Mouse (Mus musculus) macrophage (primary cell): ENCODE measurements around the gene Ppm1h. TPM values are rescaled to one million over a fixed set of nuclear protein-coding genes. Genes with fewer than 3 reads are reported as not detected.

Source experiments
- H3K27ac ChIP-seq: fragments of 350-480 bp; formaldehyde crosslinking; 2 replicates; pipeline ENCODE4 v1.9.0; 2021
- H3K36me3 ChIP-seq: fragments of 350-480 bp; formaldehyde crosslinking; 2 replicates; pipeline ENCODE4 v1.9.0; 2021; ENCODE audit errors: inconsistent target
- H3K4me3 ChIP-seq: fragments of 350-480 bp; formaldehyde crosslinking; 2 replicates; pipeline ENCODE4 v1.9.0; 2021; ENCODE audit errors: inconsistent target
- H3K79me2 ChIP-seq: fragments of 350-480 bp; formaldehyde crosslinking; 2 replicates; pipeline ENCODE4 v1.9.0; 2021; ENCODE audit errors: inconsistent target
- WGBS: methylation state at CpG from one replicate; pipeline ENCODE4 v1.1.7; 2026; ENCODE audit warnings: inconsistent platforms; ENCODE audit not compliant: missing documents; 5-methylcytosine and 5-hydroxymethylcytosine counted together
- polyA plus RNA-seq: library from polyadenylated mRNA; stranded (reverse); fragments of 250-400 nt; gene quantifications from 3 replicates; pipeline ENCODE4 v1.2.4, GENCODE M21; 2018; ENCODE audit warnings: inconsistent platforms

The Ppm1h gene
- polyA plus RNA-seq, 1 experiment from 2014 or later: 53.1 TPM

DNA sequence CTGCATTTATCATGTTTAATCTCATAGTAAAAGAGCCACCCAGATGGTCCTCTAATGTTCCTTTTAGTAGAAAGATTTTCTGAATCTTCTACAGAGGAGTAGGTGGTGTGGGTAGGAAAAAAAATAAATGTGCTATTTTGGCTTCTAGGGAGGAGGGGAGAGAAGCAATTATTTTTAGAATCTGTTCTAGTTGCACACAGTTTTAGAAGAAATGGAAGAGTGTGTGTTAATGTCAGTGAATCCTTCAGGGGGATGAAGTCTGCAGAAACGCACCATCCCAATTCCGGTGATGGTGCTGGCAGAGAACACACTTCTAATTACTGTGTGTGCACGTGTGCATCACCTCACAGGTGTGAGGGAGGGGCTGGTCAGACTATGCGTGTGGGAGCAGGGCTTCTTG lies 129.6 kb downstream of the Ppm1h start:
- H3K27ac ChIP-seq: no peak overlapping the region
- WGBS: 90% methylated on average over 4 of the region's 4 CpGs
- H3K36me3 ChIP-seq: peaks cover 13% of the 10 kb centered on the region; the same call in 1 of the 2 replicates
- H3K4me3 ChIP-seq: no peak overlapping the region
- peaks cover 92% of the 10 kb centered on the region for H3K79me2 ChIP-seq

- no peak overlapping the region for H3K27ac ChIP-seq
- H3K36me3 ChIP-seq: peaks cover 14% of the 10 kb centered on the region; the same call in 1 of the 2 replicates
- peaks cover 99% of the 10 kb centered on the region for H3K79me2 ChIP-seq
- 98% methylated on average over 8 of the region's 8 CpGs for WGBS
- no peak overlapping the region for H3K4me3 ChIP-seq
Measured at GRCm38 (mm10) chr10:122809851-122810250, 131.3 kb downstream of the Ppm1h start.

- peak overlapping the region; percentile 31 for H3K27ac ChIP-seq
- WGBS: 2% methylated on average over 14 of the region's 14 CpGs
- H3K4me3 ChIP-seq: no peak overlapping the region
- peaks cover 16% of the 10 kb centered on the region; the same call in 1 of the 2 replicates for H3K36me3 ChIP-seq
- peaks cover 96% of the 10 kb centered on the region for H3K79me2 ChIP-seq
Measured at GRCm38 (mm10) chr10:122815094-122815493, 136.5 kb downstream of the Ppm1h start.

- Histone ChIP-seq H3K79me2 (peaks cover 96% of the 10 kb centered on the region), H3K27ac (no peak overlapping the region), H3K4me3 (no peak overlapping the region), H3K36me3 (peaks cover 13% of the 10 kb centered on the region; the same call in 1 of the 2 replicates)
- WGBS: 66% methylated on average over 8 of the region's 8 CpGs
Measured at GRCm38 (mm10) chr10:122817741-122818140, 139.2 kb downstream of the Ppm1h start.

- Histone ChIP-seq H3K4me3 (no peak overlapping the region), H3K36me3 (peaks cover 7% of the 10 kb centered on the region; the same call in 1 of the 2 replicates)
- whole genome bisulfite sequencing: over 99% methylated on average over 6 of the region's 6 CpGs
Measured at GRCm38 (mm10) chr10:122819808-122820207, 141.2 kb downstream of the Ppm1h start.

DNA sequence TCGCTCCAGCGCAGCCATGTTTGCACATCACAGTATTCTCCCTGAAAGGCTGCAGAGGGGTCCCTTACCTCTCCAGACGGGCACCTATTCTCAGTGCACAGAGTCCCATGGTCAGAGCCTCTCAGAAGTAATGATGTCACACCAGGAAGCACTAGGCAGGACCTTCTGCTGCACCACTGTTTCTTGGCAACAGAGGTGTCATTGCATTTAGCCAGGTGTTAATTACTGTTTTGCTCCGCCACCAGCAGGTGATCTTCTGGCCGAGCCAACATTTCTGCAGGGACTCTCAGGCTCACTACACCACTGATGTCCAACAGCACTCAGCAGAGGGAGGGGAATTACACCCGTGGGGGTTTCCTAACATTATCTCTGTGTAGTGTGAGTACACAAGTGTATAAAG lies 143.0 kb downstream of the Ppm1h start:
- WGBS: 96% methylated on average over 6 of the region's 6 CpGs
- H3K27ac ChIP-seq: no peak overlapping the region

More at GRCm38 (mm10) chr10:122819808-122820207, 141.2 kb downstream of the Ppm1h start:
- Histone ChIP-seq H3K79me2 (peaks cover 96% of the 10 kb centered on the region), H3K27ac (no peak overlapping the region)

GRCm38 (mm10) chr10:122823642-122824041 lies 145.1 kb downstream of the Ppm1h start:
- Histone ChIP-seq H3K27ac (no peak overlapping the region), H3K79me2 (peaks cover 100% of the 10 kb centered on the region; the same call in 1 of the 2 replicates), H3K4me3 (no peak overlapping the region), H3K36me3 (peaks cover 13% of the 10 kb centered on the region; the same call in 1 of the 2 replicates)
- 97% methylated on average over 13 of the region's 13 CpGs for WGBS

More for the DNA sequence above, 143.0 kb downstream of the Ppm1h start:
- peaks cover 7% of the 10 kb centered on the region; the same call in 1 of the 2 replicates for H3K36me3 ChIP-seq
- no peak overlapping the region for H3K4me3 ChIP-seq
- H3K79me2 ChIP-seq: peaks cover 100% of the 10 kb centered on the region

GRCm38 (mm10) chr10:122826696-122827331 lies 148.3 kb downstream of the Ppm1h start:
- Histone ChIP-seq H3K79me2 (peaks cover 100% of the 10 kb centered on the region; the same call in 1 of the 2 replicates), H3K36me3 (peaks cover 6% of the 10 kb centered on the region; the same call in 1 of the 2 replicates), H3K4me3 (no peak overlapping the region), H3K27ac (no peak overlapping the region)
- WGBS: 95% methylated on average over 10 of the region's 16 CpGs

GRCm38 (mm10) chr10:122827719-122828414 lies 149.3 kb downstream of the Ppm1h start:
- Histone ChIP-seq H3K4me3 (no peak overlapping the region), H3K36me3 (peaks cover 6% of the 10 kb centered on the region; the same call in 1 of the 2 replicates), H3K79me2 (peaks cover 98% of the 10 kb centered on the region; the same call in 1 of the 2 replicates), H3K27ac (no peak overlapping the region)
- WGBS: 89% methylated on average over 12 of the region's 12 CpGs

GRCm38 (mm10) chr10:122829801-122830217 lies 151.2 kb downstream of the Ppm1h start:
- Histone ChIP-seq H3K27ac (no peak overlapping the region), H3K36me3 (peaks cover 6% of the 10 kb centered on the region; the same call in 1 of the 2 replicates), H3K4me3 (no peak overlapping the region), H3K79me2 (peaks cover 79% of the 10 kb centered on the region; the same call in 1 of the 2 replicates)
- WGBS: 94% methylated on average over 3 of the region's 3 CpGs

DNA sequence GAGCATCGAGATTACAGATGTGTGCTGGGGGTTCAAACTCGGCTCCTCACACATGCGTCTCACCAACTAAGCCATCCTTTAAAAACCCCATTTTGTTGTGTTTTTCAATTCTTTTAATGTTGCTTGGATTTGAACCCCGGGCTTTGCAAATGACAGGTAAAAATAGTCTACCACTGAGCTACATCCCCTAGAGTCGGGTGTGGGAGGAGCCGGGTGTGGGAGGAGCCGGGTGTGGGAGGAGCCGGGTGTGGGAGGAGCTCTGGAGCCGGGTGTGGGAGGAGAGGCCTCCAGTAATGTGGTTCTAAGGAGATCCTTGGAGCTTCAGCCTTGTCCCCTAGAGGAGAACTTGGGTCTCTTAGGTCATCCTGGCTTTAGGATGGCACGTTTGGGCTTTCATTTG lies 152.1 kb downstream of the Ppm1h start:
- H3K36me3 ChIP-seq: peaks cover 6% of the 10 kb centered on the region; the same call in 1 of the 2 replicates
- H3K4me3 ChIP-seq: no peak overlapping the region
- 97% methylated on average over 10 of the region's 10 CpGs for WGBS
- no peak overlapping the region for H3K27ac ChIP-seq
- peaks cover 71% of the 10 kb centered on the region; the same call in 1 of the 2 replicates for H3K79me2 ChIP-seq

DNA sequence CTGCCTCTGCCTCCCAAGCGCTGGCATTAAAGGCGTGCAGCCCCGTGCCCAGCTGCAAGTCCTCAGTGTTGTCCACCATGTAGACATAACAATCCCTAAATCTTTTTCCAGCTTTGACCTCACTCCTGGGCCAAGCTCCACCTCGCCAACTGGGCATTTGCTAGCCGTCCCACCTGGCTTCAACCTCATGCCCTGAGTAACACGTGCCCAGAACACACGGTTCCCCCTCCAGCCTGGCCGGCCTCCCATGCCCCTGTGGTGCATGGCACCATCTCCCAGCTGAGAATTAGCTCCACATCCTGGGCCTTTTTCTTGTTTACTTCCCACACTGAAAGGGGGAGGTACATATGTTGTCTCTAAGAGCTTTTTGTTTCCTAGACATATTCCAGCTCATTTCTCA lies 163.5 kb downstream of the Ppm1h start:
- Histone ChIP-seq H3K36me3 (peaks cover 24% of the 10 kb centered on the region), H3K27ac (no peak overlapping the region), H3K79me2 (peaks cover 68% of the 10 kb centered on the region; the same call in 1 of the 2 replicates), H3K4me3 (no peak overlapping the region)
- 97% methylated on average over 8 of the region's 8 CpGs for WGBS

- H3K27ac ChIP-seq: no peak overlapping the region
- H3K36me3 ChIP-seq: peaks cover 24% of the 10 kb centered on the region
- WGBS: 95% methylated on average over 8 of the region's 8 CpGs
- peaks cover 78% of the 10 kb centered on the region; the same call in 1 of the 2 replicates for H3K79me2 ChIP-seq
- no peak overlapping the region for H3K4me3 ChIP-seq
Measured at GRCm38 (mm10) chr10:122842961-122843360, 164.4 kb downstream of the Ppm1h start.

GRCm38 (mm10) chr10:122845471-122845870 lies 166.9 kb downstream of the Ppm1h start:
- Histone ChIP-seq H3K4me3 (no peak overlapping the region), H3K27ac (no peak overlapping the region), H3K36me3 (peaks cover 26% of the 10 kb centered on the region), H3K79me2 (peaks cover 99% of the 10 kb centered on the region; the same call in 1 of the 2 replicates)
- 89% methylated on average over 7 of the region's 7 CpGs for WGBS

DNA sequence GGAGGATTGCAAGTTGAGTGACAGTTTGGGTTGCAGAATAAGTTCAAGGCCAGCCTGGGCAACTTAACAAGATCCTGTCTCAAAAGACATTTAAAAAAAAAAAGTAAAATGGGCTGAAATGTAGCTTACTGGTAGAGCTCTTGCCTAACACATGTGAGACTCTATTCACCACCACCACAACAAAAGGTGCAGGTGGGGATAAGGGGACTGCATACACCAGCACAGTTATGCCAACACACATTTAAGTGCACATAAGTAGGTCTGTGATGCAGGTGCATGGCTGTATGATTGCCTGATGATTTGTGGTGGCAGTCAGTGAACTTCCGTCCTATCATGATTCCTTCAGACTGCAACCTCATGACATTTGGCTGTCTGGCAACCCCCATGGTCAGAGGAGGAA lies 167.9 kb downstream of the Ppm1h start:
- Histone ChIP-seq H3K27ac (no peak overlapping the region), H3K36me3 (peaks cover 18% of the 10 kb centered on the region), H3K4me3 (no peak overlapping the region), H3K79me2 (peaks cover 99% of the 10 kb centered on the region; the same call in 1 of the 2 replicates)
- WGBS: 95% methylated on average over 1 of the region's 1 CpGs
